Mouse (Mus musculus) T-cell, adult 2 months (primary cell): Measurements from ENCODE around the gene Tnrc6a.
"Not testable (repeated sequence)": the region's sequence is repeated elsewhere in the genome, so short reads cannot be mapped to it uniquely, and the experiment has no call there.

Experiments used
- DNase-seq: peaks from one replicate; pipeline ENCODE4 v3.0.0; 2022; ENCODE audit warnings: low spot score

Gene Tnrc6a

GRCm38 (mm10) chr7:123123665-123124298 lies at the start of gene Tnrc6a:
Gene Tnrc6a, plus strand, starts transcription at chr7:123123885.
- peak; percentile 93 for DNase-seq

- DNase-seq = no peak
These were observed 41.4 kb upstream of the Tnrc6a start for GRCm38 (mm10) chr7:123082236-123082635.

- no peak for DNase-seq
These were observed 40.1 kb upstream of the Tnrc6a start for GRCm38 (mm10) chr7:123083441-123084123.

GRCm38 (mm10) chr7:123084180-123084691 lies 39.4 kb upstream of the Tnrc6a start:
- DNase-seq = peak; percentile 52

DNA sequence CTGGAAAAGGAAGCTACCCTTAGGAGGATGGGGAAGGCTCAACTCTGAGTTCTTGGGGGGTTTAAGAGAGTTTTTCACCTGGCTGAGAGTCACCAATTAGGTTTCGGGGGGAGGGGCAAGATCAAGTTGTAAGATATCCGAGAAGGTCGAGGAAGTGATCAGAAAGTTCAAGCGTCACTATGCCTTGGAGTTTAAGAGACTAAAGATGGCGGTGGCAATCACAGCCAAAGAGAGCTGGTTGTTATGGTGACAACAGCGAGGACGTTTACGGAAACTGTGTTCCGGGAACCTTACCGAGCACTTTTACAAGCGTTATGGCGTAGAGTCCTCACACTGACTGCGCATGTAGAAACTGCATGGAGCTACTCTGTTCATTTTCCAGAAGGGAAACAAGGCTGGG lies 39.0 kb upstream of the Tnrc6a start:
- peak; percentile 53 for DNase-seq

- no peak for DNase-seq
These were observed 34.8 kb upstream of the Tnrc6a start for GRCm38 (mm10) chr7:123088920-123089319.

GRCm38 (mm10) chr7:123096344-123097120 lies 27.2 kb upstream of the Tnrc6a start:
- no peak for DNase-seq

- no peak for DNase-seq
These were observed 25.6 kb upstream of the Tnrc6a start for GRCm38 (mm10) chr7:123097891-123098750.

GRCm38 (mm10) chr7:123101295-123101694 lies 22.4 kb upstream of the Tnrc6a start:
- DNase-seq = no peak

DNA sequence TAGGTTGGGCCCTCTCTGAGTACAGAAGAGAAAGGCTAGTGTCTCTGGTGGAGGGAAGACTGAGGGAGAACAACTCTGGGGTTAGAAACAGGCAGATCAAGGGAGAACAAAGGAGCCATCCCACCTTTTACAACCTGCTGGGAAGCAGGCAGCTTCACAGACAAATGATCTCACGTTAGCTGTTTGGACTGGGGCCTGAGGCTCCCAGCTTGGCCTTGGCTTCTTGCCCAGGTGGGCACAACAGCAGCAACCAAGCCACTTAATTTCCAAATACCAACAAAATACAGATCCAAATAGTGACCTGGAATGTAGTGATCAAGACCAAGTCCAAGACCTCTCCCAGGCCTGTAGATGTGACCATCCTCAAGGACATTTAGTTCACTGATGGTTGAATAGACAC lies 18.3 kb upstream of the Tnrc6a start:
- not testable (repeated sequence) for DNase-seq

GRCm38 (mm10) chr7:123105906-123106305 lies 17.8 kb upstream of the Tnrc6a start:
- DNase-seq = no peak

DNA sequence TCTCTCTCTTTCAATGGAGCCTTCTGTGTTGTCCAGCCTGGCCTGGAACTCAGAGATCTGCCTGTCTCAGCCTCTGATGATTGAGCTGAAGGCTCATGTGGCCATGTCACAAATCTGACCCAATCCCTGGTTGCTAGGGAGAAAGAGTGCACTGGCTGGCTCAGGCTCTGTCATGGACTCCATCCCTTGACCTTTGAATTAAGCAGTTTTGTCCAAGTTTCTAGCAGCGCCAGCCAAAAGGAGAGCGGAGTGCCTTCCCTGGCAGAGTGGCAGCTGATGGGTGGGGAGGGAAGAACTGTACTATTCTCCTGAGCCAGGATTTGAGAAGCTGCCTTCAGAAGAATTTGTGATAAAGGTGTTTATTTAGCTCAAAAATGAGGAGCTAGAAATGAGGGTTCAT lies 17.4 kb upstream of the Tnrc6a start:
- no peak for DNase-seq

DNA sequence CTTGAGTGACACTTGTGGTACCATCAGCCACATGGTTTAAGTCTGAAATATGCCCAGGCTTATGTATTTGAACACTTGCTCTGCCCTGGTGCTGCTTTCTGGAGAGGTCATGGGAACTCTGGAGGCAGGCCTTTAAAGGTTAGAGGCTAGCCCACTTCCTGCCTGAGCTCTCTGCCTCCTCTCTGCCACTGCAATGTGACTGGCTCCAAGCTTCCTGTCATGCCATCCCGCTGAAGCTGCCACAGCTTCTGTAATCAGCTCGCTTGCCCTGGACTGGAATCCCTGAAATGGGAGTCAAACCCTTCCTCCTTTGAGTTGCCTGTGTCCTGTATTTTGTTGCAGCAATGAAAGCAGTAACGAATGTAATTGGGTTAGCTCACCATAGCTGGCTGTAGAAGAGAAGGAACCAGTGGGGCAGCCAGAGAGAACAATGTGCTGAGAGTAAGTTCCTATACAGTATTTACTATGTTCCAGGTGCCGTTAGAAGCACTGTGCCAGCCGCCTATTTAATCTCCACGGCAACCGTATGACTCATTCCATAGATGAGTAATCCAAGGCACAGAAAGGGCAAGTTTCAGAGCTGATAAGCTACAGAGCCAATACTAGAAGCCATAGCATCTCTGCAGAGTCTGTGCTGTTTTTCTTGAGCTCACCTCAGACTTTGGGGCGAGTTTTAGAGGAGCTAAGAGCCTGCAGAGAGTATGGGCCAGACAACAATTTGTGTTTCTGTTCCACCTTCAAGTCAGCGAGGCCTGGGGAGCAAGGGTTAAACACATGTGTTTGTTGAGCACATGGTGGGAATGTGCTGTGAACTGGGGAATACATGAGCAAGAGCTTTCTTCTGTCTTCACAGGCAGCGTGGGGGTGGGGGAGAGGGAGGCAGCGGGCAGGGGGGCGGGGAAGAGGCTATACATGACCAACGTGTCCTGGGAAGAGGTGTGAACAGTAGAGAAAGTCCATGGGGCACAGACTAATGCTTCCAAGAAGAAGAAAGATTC lies 15.3 kb upstream of the Tnrc6a start:
- DNase-seq = no peak

- DNase-seq = no peak
These were observed 14.2 kb upstream of the Tnrc6a start for GRCm38 (mm10) chr7:123109361-123110000.

GRCm38 (mm10) chr7:123110135-123110534 lies 13.6 kb upstream of the Tnrc6a start:
- no peak for DNase-seq

DNA sequence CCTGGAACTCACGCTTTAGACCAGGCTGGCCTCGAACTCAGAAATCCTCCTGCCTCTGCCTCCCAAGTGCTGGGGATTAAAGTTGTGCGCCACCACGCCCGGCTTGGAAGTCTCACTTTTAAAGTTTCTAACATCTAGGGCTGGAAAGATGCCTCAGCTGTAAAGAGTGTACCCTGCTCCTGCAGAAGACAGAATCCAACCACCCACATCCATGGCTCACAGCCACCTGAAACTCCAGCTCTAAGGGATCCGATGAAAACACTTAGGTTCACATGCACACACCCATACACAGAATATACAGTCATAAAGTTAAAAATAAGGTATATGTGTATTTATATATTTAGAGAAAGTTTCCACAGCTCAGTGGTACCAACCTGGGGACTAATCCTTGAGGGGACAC lies 10.1 kb upstream of the Tnrc6a start:
- DNase-seq = no peak

DNA sequence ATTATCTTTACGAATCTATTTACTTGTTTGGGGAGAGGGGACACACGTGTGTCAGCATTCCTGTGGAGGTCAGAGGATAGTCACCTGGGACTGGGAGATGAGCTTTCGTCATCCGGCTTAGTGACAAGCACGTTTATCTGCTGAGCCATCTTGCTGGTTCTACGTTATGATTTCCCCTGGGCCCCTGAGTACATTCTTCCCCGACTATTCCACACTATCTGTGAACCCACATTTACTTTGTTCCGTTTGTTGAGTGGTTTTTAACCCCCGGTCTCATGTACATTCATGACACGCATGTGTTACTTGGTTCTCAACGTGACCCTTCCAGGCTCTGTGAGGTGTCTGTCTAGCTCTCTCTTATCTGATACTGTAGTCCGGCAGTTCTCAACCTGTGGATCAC lies 6.9 kb upstream of the Tnrc6a start:
- no peak for DNase-seq

DNA sequence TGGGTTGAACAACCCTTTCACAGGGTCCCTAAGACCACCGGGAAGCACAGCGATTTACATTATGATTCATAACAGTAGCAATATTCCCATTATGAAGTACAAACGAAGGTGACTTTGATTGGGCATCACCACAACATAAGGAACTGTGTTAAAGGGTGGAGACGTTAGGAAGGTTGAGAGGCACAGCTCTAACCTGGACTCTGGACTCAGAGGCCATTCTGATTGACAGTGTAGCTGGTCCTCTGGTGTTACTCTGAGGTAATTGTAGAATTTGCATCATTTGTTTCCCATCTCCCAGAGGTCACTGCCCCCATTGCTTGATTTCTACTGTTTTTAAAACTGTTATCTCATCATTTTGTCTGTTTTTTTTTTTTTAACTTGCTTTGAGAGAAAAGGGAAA lies 6.5 kb upstream of the Tnrc6a start:
- DNase-seq = no peak

DNA sequence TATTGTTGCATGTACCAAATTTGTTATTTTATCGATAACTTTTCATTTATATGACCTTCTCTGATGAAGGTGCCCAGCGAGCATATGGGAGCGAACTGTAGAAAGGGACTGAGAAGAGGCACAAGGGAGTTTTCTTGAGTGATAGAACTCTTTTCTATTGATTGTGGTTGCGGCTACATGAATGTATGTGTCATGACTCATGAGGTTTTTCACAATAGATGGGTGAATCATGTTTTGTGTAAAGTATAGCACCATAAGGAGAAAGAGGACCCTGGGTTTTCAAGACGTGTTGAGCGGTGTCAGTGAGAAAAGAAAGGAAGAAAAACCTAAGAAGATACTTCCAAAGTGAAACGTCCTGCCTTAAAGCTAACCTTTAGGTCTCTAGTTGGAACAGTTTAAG lies 3.2 kb upstream of the Tnrc6a start:
- no peak for DNase-seq

DNA sequence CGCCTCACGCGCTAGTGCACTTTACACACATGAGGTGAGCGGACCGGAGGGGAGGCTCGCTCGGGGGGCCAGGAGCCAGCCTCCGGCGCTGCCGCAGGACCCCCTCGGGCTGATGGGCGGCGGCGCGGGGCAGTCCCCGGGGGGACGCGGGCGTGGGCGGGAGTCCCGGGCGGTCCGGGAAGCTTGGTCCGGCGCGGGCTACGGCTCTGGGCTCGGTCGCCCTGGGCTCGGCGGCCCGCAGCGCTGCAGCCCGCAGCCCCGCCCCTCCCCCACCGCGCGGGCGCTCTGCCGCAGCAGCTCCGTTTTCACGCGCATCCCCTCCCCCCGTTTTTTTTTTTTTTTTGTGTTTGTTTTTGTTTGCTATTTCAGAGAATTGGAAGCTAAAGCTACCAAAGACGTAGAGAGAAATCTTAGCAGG lies 623 bp downstream of the Tnrc6a start:
- no peak for DNase-seq
